Mouse (Mus musculus): ENCODE results near the gene Clec4g. TPM values are rescaled to one million over a fixed set of nuclear protein-coding genes. Genes with fewer than 3 reads are reported as not detected.
A peak's percentile ranks its signal among the peaks of the same experiment; 100 is the strongest.

Clec4g gene
- polyA plus RNA-seq, 1 experiment from 2014 or later: not detected

- H3K27me3 ChIP-seq (ENCODE audit: control insufficient read depth, insufficient read depth, low read length): no peaks in the 10 kb centered on the region
- peak; percentile 89 for ATAC-seq (ENCODE audit: insufficient number of reproducible peaks, insufficient read depth, low FRiP score, low read depth)
- peaks cover 19% of the 10 kb centered on the region for H3K36me3 ChIP-seq (ENCODE audit: control insufficient read depth, insufficient read depth, low read length)
- H3K9me3 ChIP-seq (ENCODE audit: control insufficient read depth, low read depth, low read length): no peaks in the 10 kb centered on the region
- WGBS: 2% methylated on average over 61 of the region's 61 CpGs
- H3K4me3 ChIP-seq (ENCODE audit: low read depth, low read length): peak within 1 kb of the TSS; percentile 91
- peak within 1 kb of the TSS; percentile 81 for H3K9ac ChIP-seq (replicated peaks; ENCODE audit: low read depth, low read length)
- peak within 1 kb of the TSS; percentile 92 for H3K27ac ChIP-seq (ENCODE audit: low read length)
- H3K4me2 ChIP-seq (replicated peaks; ENCODE audit: low read depth, low read length): peak within 1 kb of the TSS; percentile 85
- H3K4me1 ChIP-seq (ENCODE audit: control insufficient read depth, insufficient read depth, low read length): peaks cover 3% of the 10 kb centered on the region; the same call in 1 of the 2 replicates
Measured at GRCm38 (mm10) chr8:3676131-3676992, 44.1 kb downstream of the Clec4g start, which contains the start of gene Trappc5. Gene Trappc5, plus strand, starts transcription at chr8:3676299.

GRCm38 (mm10) chr8:3674671-3675070, 45.8 kb downstream of the Clec4g start:
- no peak for ATAC-seq (ENCODE audit: insufficient number of reproducible peaks, insufficient read depth, low FRiP score, low read depth)
- no peak overlapping the region for H3K9ac ChIP-seq (replicated peaks; ENCODE audit: low read depth, low read length)
- H3K27me3 ChIP-seq (ENCODE audit: control insufficient read depth, insufficient read depth, low read length): no peaks in the 10 kb centered on the region
- peaks cover 10% of the 10 kb centered on the region for H3K36me3 ChIP-seq (ENCODE audit: control insufficient read depth, insufficient read depth, low read length)
- peaks cover 3% of the 10 kb centered on the region; the same call in 1 of the 2 replicates for H3K4me1 ChIP-seq (ENCODE audit: control insufficient read depth, insufficient read depth, low read length)
- H3K27ac ChIP-seq (ENCODE audit: low read length): no peak overlapping the region
- no peak overlapping the region for H3K4me2 ChIP-seq (replicated peaks; ENCODE audit: low read depth, low read length)
- 41% methylated on average over 3 of the region's 3 CpGs for WGBS
- no peak overlapping the region for H3K4me3 ChIP-seq (ENCODE audit: low read depth, low read length)
- no peaks in the 10 kb centered on the region for H3K9me3 ChIP-seq (ENCODE audit: control insufficient read depth, low read depth, low read length)

- WGBS: under 1% methylated on average over 23 of the region's 23 CpGs
- no peaks in the 10 kb centered on the region for H3K27me3 ChIP-seq (ENCODE audit: control insufficient read depth, insufficient read depth, low read length)
- peak within 1 kb of the TSS; percentile 45 for H3K4me3 ChIP-seq (ENCODE audit: low read depth, low read length)
- no peaks in the 10 kb centered on the region for H3K36me3 ChIP-seq (ENCODE audit: control insufficient read depth, insufficient read depth, low read length)
- H3K4me2 ChIP-seq (replicated peaks; ENCODE audit: low read depth, low read length): peak within 1 kb of the TSS; percentile 71
- H3K9ac ChIP-seq (replicated peaks; ENCODE audit: low read depth, low read length): peak within 1 kb of the TSS; percentile 36; the same call in 1 of the 2 replicates
- H3K27ac ChIP-seq (ENCODE audit: low read length): peak within 1 kb of the TSS; percentile 64; the same call in 1 of the 2 replicates
- no peaks in the 10 kb centered on the region for H3K9me3 ChIP-seq (ENCODE audit: control insufficient read depth, low read depth, low read length)
- no peaks in the 10 kb centered on the region for H3K4me1 ChIP-seq (ENCODE audit: control insufficient read depth, insufficient read depth, low read length)
- ATAC-seq (ENCODE audit: insufficient number of reproducible peaks, insufficient read depth, low FRiP score, low read depth): peak; percentile 76
Measured at GRCm38 (mm10) chr8:3671980-3672491, 48.4 kb downstream of the Clec4g start, which contains the start of gene Fcor. Gene Fcor, minus strand, starts transcription at chr8:3672362.

GRCm38 (mm10) chr8:3670388-3670787, 50.1 kb downstream of the Clec4g start:
- 77% methylated on average over 2 of the region's 2 CpGs for WGBS

GRCm38 (mm10) chr8:3665507-3665906, 54.9 kb downstream of the Clec4g start, which contains the start of gene Mcemp1:
Gene Mcemp1, plus strand, starts transcription at chr8:3665754.
- Histone ChIP-seq H3K9ac (replicated peaks; ENCODE audit: low read depth, low read length) (no peak within 1 kb of the TSS), H3K4me1 (ENCODE audit: control insufficient read depth, insufficient read depth, low read length) (no peaks in the 10 kb centered on the region), H3K4me3 (ENCODE audit: low read depth, low read length) (no peak within 1 kb of the TSS), H3K9me3 (ENCODE audit: control insufficient read depth, low read depth, low read length) (no peaks in the 10 kb centered on the region), H3K36me3 (ENCODE audit: control insufficient read depth, insufficient read depth, low read length) (no peaks in the 10 kb centered on the region), H3K4me2 (replicated peaks; ENCODE audit: low read depth, low read length) (no peak within 1 kb of the TSS), H3K27me3 (ENCODE audit: control insufficient read depth, insufficient read depth, low read length) (no peaks in the 10 kb centered on the region), H3K27ac (ENCODE audit: low read length) (no peak within 1 kb of the TSS)
- WGBS: 69% methylated on average over 6 of the region's 6 CpGs
- no peak for ATAC-seq (ENCODE audit: insufficient number of reproducible peaks, insufficient read depth, low FRiP score, low read depth)

More at GRCm38 (mm10) chr8:3670388-3670787, 50.1 kb downstream of the Clec4g start:
- Histone ChIP-seq H3K4me3 (ENCODE audit: low read depth, low read length) (no peak overlapping the region), H3K4me2 (replicated peaks; ENCODE audit: low read depth, low read length) (no peak overlapping the region), H3K9me3 (ENCODE audit: control insufficient read depth, low read depth, low read length) (no peaks in the 10 kb centered on the region), H3K36me3 (ENCODE audit: control insufficient read depth, insufficient read depth, low read length) (no peaks in the 10 kb centered on the region), H3K27ac (ENCODE audit: low read length) (no peak overlapping the region), H3K9ac (replicated peaks; ENCODE audit: low read depth, low read length) (no peak overlapping the region), H3K27me3 (ENCODE audit: control insufficient read depth, insufficient read depth, low read length) (no peaks in the 10 kb centered on the region), H3K4me1 (ENCODE audit: control insufficient read depth, insufficient read depth, low read length) (no peaks in the 10 kb centered on the region)
- ATAC-seq (ENCODE audit: insufficient number of reproducible peaks, insufficient read depth, low FRiP score, low read depth): no peak

- ATAC-seq (ENCODE audit: insufficient number of reproducible peaks, insufficient read depth, low FRiP score, low read depth): no peak
- H3K36me3 ChIP-seq (ENCODE audit: control insufficient read depth, insufficient read depth, low read length): no peaks in the 10 kb centered on the region
- no peak overlapping the region for H3K4me2 ChIP-seq (replicated peaks; ENCODE audit: low read depth, low read length)
- WGBS: 62% methylated on average over 5 of the region's 5 CpGs
- no peaks in the 10 kb centered on the region for H3K4me1 ChIP-seq (ENCODE audit: control insufficient read depth, insufficient read depth, low read length)
- H3K27me3 ChIP-seq (ENCODE audit: control insufficient read depth, insufficient read depth, low read length): no peaks in the 10 kb centered on the region
- no peak overlapping the region for H3K4me3 ChIP-seq (ENCODE audit: low read depth, low read length)
- no peak overlapping the region for H3K27ac ChIP-seq (ENCODE audit: low read length)
- no peaks in the 10 kb centered on the region for H3K9me3 ChIP-seq (ENCODE audit: control insufficient read depth, low read depth, low read length)
- H3K9ac ChIP-seq (replicated peaks; ENCODE audit: low read depth, low read length): no peak overlapping the region
Measured at GRCm38 (mm10) chr8:3664405-3664804, 56.0 kb downstream of the Clec4g start.

- no peaks in the 10 kb centered on the region for H3K9me3 ChIP-seq (ENCODE audit: control insufficient read depth, low read depth, low read length)
Measured at GRCm38 (mm10) chr8:3660889-3661288, 59.6 kb downstream of the Clec4g start.

More at GRCm38 (mm10) chr8:3660889-3661288, 59.6 kb downstream of the Clec4g start:
- Histone ChIP-seq H3K27me3 (ENCODE audit: control insufficient read depth, insufficient read depth, low read length) (no peaks in the 10 kb centered on the region), H3K36me3 (ENCODE audit: control insufficient read depth, insufficient read depth, low read length) (no peaks in the 10 kb centered on the region), H3K27ac (ENCODE audit: low read length) (no peak overlapping the region), H3K4me1 (ENCODE audit: control insufficient read depth, insufficient read depth, low read length) (no peaks in the 10 kb centered on the region), H3K4me3 (ENCODE audit: low read depth, low read length) (no peak overlapping the region), H3K9ac (replicated peaks; ENCODE audit: low read depth, low read length) (no peak overlapping the region), H3K4me2 (replicated peaks; ENCODE audit: low read depth, low read length) (no peak overlapping the region)
- WGBS: 78% methylated on average over 8 of the region's 8 CpGs
- no peak for ATAC-seq (ENCODE audit: insufficient number of reproducible peaks, insufficient read depth, low FRiP score, low read depth)
